Mouse (Mus musculus) Patski (cell line): ENCODE results near the gene Pbld1. TPM values are rescaled to one million over a fixed set of nuclear protein-coding genes. Genes with fewer than 3 reads are reported as not detected.

Experiments
- ATAC-seq: fragments of 100-300 bp; one replicate; pipeline ENCODE4 v1.8.0; 2021
- CTCF ChIA-PET: fragments of 350-600 bp; sonication (Branson Sonifier 250); formaldehyde crosslinking; loops from one replicate; lab custom pipeline; 2022; ENCODE audit warnings: inconsistent platforms; lab: Charles Lee
- POLR2A ChIA-PET: fragments of 350-600 bp; sonication (Branson Sonifier 250); formaldehyde crosslinking; loops from one replicate; lab custom pipeline; 2022; ENCODE audit warnings: antibody characterized with exemption, inconsistent platforms; lab: Charles Lee
- DNase-seq: peaks from one replicate; pipeline ENCODE4 v3.0.0-alpha.2; 2011; ENCODE audit warnings: low read depth, low spot score
- H3K27me3 ChIP-seq: fragments of 371-371 bp; one replicate; pipeline ENCODE4 v1.5.1; 2021
- CTCF ChIP-seq: fragments of 100-300 bp; IDR thresholded peaks from one replicate; pipeline ENCODE4 v1.5.1; 2021
- in situ Hi-C: fragments of 300-500 bp; cut with MboI; formaldehyde crosslinking; loops from 3 replicates; pipeline ENCODE4 v1.11.1; 2018; ENCODE audit warnings: low pct_unique_long_range_greater_than_20kb, mixed read lengths
- polyA plus RNA-seq: library from polyadenylated mRNA; unstranded; gene quantifications from one replicate; pipeline ENCODE4 v1.2.3, GENCODE M21; 2021

Pbld1 gene
- polyA plus RNA-seq, 1 experiment from 2014 or later, result 0.59 TPM

GRCm38 (mm10) chr10:63126116-63126515, 66.2 kb downstream of the Pbld1 start:
- ChIA-PET POLR2A (no interaction called here), CTCF (no interaction called here)
- no peak for TF ChIP-seq CTCF
- ATAC-seq, result no peak
- in situ Hi-C loops, result no loop called here
- no peaks in the 10 kb centered on the region for H3K27me3 ChIP-seq
- no peak for DNase-seq

- POLR2A ChIA-PET, result no interaction called here
- ATAC-seq (no peak), DNase-seq (no peak)
- in situ Hi-C loops, result no loop called here
- CTCF ChIA-PET, result no interaction called here
- no peaks in the 10 kb centered on the region for H3K27me3 ChIP-seq
- TF ChIP-seq CTCF, result no peak
Observed at GRCm38 (mm10) chr10:63127156-63127555, 67.2 kb downstream of the Pbld1 start.

Other genes with a start within 250 kb of the Pbld1 start
- gene Tet1, start 151.2 kb upstream of the Pbld1 start, polyA plus RNA-seq, result 1.5 TPM
- 27.4 TPM for gene Slc25a16, start 139.5 kb upstream of the Pbld1 start, polyA plus RNA-seq
- 8.3 TPM for gene Dna2, start 113.1 kb upstream of the Pbld1 start, polyA plus RNA-seq
- gene Rufy2, start 79.9 kb upstream of the Pbld1 start, polyA plus RNA-seq, result 26.5 TPM
- 47.3 TPM for gene Hnrnph3, start 35.9 kb upstream of the Pbld1 start, polyA plus RNA-seq
- gene Pbld2, start 35.8 kb upstream of the Pbld1 start, polyA plus RNA-seq, result 3.8 TPM
- gene Atoh7, start 39.5 kb downstream of the Pbld1 start, polyA plus RNA-seq, result not detected
- gene Mypn, start 143.8 kb downstream of the Pbld1 start, polyA plus RNA-seq, result not detected
- gene Herc4, start 183.6 kb downstream of the Pbld1 start, polyA plus RNA-seq, result 38.6 TPM